Mouse (Mus musculus) stomach, postnatal 0 days (tissue): ENCODE measurements around the gene Pgs1. TPM values are rescaled to one million over a fixed set of nuclear protein-coding genes. Genes with fewer than 3 reads are reported as not detected.

Experiments
- ATAC-seq: fragments of 200-750 bp; cut with Nextera tagmentation; 2 replicates; pipeline ENCODE4 v1.8.0; 2017; ENCODE audit not compliant: low FRiP score, low TSS enrichment
- DNase-seq: peaks from one replicate; pipeline ENCODE4 v3.0.0-alpha.2; 2016; ENCODE audit warnings: low spot score
- H3K27ac ChIP-seq: fragments of 300-500 bp; sonication (generic); replicated peaks from 2 replicates; pipeline ENCODE4 v1.5.1; 2014; ENCODE audit warnings: mild to moderate bottlenecking, control low read depth
- H3K27me3 ChIP-seq: fragments of 300-500 bp; sonication (generic); 2 replicates; pipeline ENCODE4 v1.6.1; 2014; ENCODE audit warnings: low read length; ENCODE audit not compliant: control insufficient read depth, insufficient read depth
- H3K36me3 ChIP-seq: fragments of 300-500 bp; sonication (generic); 2 replicates; pipeline ENCODE4 v1.6.1; 2014; ENCODE audit warnings: low read length, mixed read lengths; ENCODE audit not compliant: control insufficient read depth, insufficient read depth
- H3K4me1 ChIP-seq: fragments of 300-500 bp; sonication (generic); replicated peaks from 2 replicates; pipeline ENCODE4 v1.6.1; 2014; ENCODE audit warnings: antibody characterized with exemption; ENCODE audit not compliant: control insufficient read depth, insufficient read depth
- H3K4me2 ChIP-seq: fragments of 300-500 bp; sonication (generic); replicated peaks from 2 replicates; pipeline ENCODE4 v1.6.1; 2014; ENCODE audit warnings: low read depth, mild to moderate bottlenecking, control low read depth, moderate library complexity
- H3K4me3 ChIP-seq: fragments of 300-500 bp; sonication (generic); 2 replicates; pipeline ENCODE4 v1.5.1; 2014; ENCODE audit warnings: low read depth, low read length, control low read depth
- H3K9ac ChIP-seq: fragments of 300-500 bp; sonication (generic); 2 replicates; pipeline ENCODE4 v1.6.1; 2014; ENCODE audit warnings: mild to moderate bottlenecking, low read length, control low read depth, mixed read lengths
- H3K9me3 ChIP-seq: fragments of 300-500 bp; sonication (generic); 2 replicates; pipeline ENCODE4 v1.6.1; 2016; ENCODE audit warnings: low read length; ENCODE audit not compliant: control insufficient read depth
- CTCF ChIP-seq: IDR thresholded peaks from 2 replicates; pipeline ENCODE4 v1.5.1; 2016; ENCODE audit warnings: antibody characterized with exemption, low read depth, mild to moderate bottlenecking, moderate library complexity
- EP300 ChIP-seq: optimal IDR thresholded peaks from 2 replicates; pipeline ENCODE3; 2016; ENCODE audit warnings: antibody characterized with exemption
- WGBS: fragments of 180-500 bp; shearing (Covaris S2); extraction: QIAGEN DNeasy Blood & Tissue Kit; methylation state at CpG from one replicate; pipeline ENCODE4 v1.1.7; 2014; 5-methylcytosine and 5-hydroxymethylcytosine counted together
- polyA plus RNA-seq: library from polyadenylated mRNA; unstranded; fragments of >200 nt; fragmentation: Nextera tagmentation; extraction: Ambion mirVana; gene quantifications from 2 replicates; pipeline ENCODE4 v1.2.1, GENCODE M21; 2015

The Pgs1 gene
- polyA plus RNA-seq, 1 experiment from 2014 or later: 28.7 TPM

DNA sequence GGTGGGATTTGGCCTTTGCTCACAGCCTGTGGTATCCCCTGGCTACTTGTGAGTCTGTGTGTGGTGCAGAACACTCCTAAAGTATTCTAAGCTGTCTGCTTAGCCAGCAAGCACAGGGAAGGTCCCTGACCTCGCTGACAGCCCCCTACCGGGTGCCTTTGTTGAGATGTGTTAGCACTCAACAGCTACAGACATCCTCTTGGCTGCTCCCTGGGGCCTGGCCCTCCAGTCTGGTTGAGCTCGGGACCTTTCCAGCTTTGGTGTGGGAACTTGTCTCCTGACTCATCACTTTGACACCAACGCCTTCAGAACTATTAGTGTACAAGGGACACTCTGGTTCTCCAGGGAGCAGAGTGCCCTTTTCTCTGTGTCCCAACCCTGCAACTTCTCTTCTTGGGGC, 44.2 kb upstream of the Pgs1 start:
- Histone ChIP-seq H3K4me1 (0 out of 2 replicates have a peak, but pooled peaks cover 12% of the 10 kb centered on the region), H3K9me3 (no peaks in the 10 kb centered on the region), H3K4me3 (no peak overlapping the region), H3K27me3 (no peaks in the 10 kb centered on the region), H3K36me3 (no peaks in the 10 kb centered on the region), H3K4me2 (no peak overlapping the region), H3K9ac (no peak overlapping the region), H3K27ac (peak overlapping the region; percentile 3; the same call in 1 of the 2 replicates)
- ATAC-seq (no peak), DNase-seq (no peak)
- TF ChIP-seq CTCF (no peak), EP300 (no peak)
- 49% methylated on average over 4 of the region's 4 CpGs for WGBS

GRCm38 (mm10) chr11:117946195-117946979, 39.7 kb upstream of the Pgs1 start:
- Histone ChIP-seq H3K9me3 (no peaks in the 10 kb centered on the region), H3K4me2 (no peak overlapping the region), H3K27me3 (no peaks in the 10 kb centered on the region), H3K4me3 (no peak overlapping the region), H3K4me1 (peaks cover 8% of the 10 kb centered on the region; the same call in 1 of the 2 replicates), H3K36me3 (no peaks in the 10 kb centered on the region), H3K27ac (peak overlapping the region; percentile 49; the same call in 1 of the 2 replicates), H3K9ac (no peak overlapping the region)
- DNase-seq (no peak), ATAC-seq (no peak)
- WGBS: 65% methylated on average over 11 of the region's 11 CpGs
- TF ChIP-seq EP300 (no peak), CTCF (no peak)

- peaks cover 4% of the 10 kb centered on the region; the same call in 1 of the 2 replicates for H3K4me1 ChIP-seq
- DNase-seq: no peak
- H3K27ac ChIP-seq: peak overlapping the region; percentile 35; the same call in 1 of the 2 replicates
- no peaks in the 10 kb centered on the region for H3K27me3 ChIP-seq
- no peaks in the 10 kb centered on the region for H3K9me3 ChIP-seq
- WGBS: 67% methylated on average over 10 of the region's 10 CpGs
- H3K9ac ChIP-seq: no peak overlapping the region
- no peak overlapping the region for H3K4me2 ChIP-seq
- peak; percentile 59 for ATAC-seq
- TF ChIP-seq EP300 (no peak), CTCF (no peak)
- no peaks in the 10 kb centered on the region for H3K36me3 ChIP-seq
- H3K4me3 ChIP-seq: no peak overlapping the region
These were observed 39.1 kb upstream of the Pgs1 start for GRCm38 (mm10) chr11:117946996-117947419.

- Histone ChIP-seq H3K9me3 (no peaks in the 10 kb centered on the region), H3K27me3 (no peaks in the 10 kb centered on the region), H3K9ac (peak overlapping the region; percentile 66), H3K4me3 (peak overlapping the region; percentile 31), H3K4me1 (peaks cover 10% of the 10 kb centered on the region; the same call in 1 of the 2 replicates), H3K27ac (peak overlapping the region; percentile 84), H3K4me2 (peak overlapping the region; percentile 61), H3K36me3 (no peaks in the 10 kb centered on the region)
- DNase-seq: peak; percentile 91
- TF ChIP-seq CTCF: peak; percentile 45
- no peak for TF ChIP-seq EP300
- peak; percentile 87 for ATAC-seq
- WGBS: 1% methylated on average over 47 of the region's 49 CpGs
These were observed 36.5 kb upstream of the Pgs1 start for GRCm38 (mm10) chr11:117949392-117950091.

- H3K36me3 ChIP-seq: no peaks in the 10 kb centered on the region
- peaks cover 15% of the 10 kb centered on the region; the same call in 1 of the 2 replicates for H3K4me1 ChIP-seq
- TF ChIP-seq EP300 (no peak), CTCF (no peak)
- no peak overlapping the region for H3K4me3 ChIP-seq
- H3K4me2 ChIP-seq: no peak overlapping the region
- ATAC-seq: no peak
- WGBS: 62% methylated on average over 6 of the region's 6 CpGs
- H3K9ac ChIP-seq: 0 out of 2 replicates have a peak overlapping the region, but pooled peaks have one; percentile 27
- H3K27me3 ChIP-seq: no peaks in the 10 kb centered on the region
- H3K27ac ChIP-seq: no peak overlapping the region
- DNase-seq: no peak
- no peaks in the 10 kb centered on the region for H3K9me3 ChIP-seq
These were observed 34.7 kb upstream of the Pgs1 start for GRCm38 (mm10) chr11:117951391-117951790.
